Mouse (Mus musculus): Measurements from ENCODE around the gene Gm49601. TPM values are rescaled to one million over a fixed set of nuclear protein-coding genes. Genes with fewer than 3 reads are reported as not detected.

The Gm49601 gene
- total and polyA plus RNA-seq, 3 experiments, result 0.33 TPM; not detected in 2

- TF ChIP-seq CTCF (IDR thresholded peaks at IDR 0.05; ENCODE audit: low read depth, low read length), result no peak
- TF ChIP-seq GATA2 (IDR thresholded peaks at IDR 0.05; ENCODE audit: borderline replicate concordance, low read depth, low read length), result no peak
- TF ChIP-seq POLR2AphosphoS5 (IDR thresholded peaks at IDR 0.05; ENCODE audit: insufficient replicate concordance, low read depth, low read length), result no peak
- no peak for TF ChIP-seq GATA1 (IDR thresholded peaks at IDR 0.05; ENCODE audit: borderline replicate concordance, low read length)
- no peak for TF ChIP-seq TAL1 (conservative IDR thresholded peaks at IDR 0.05; ENCODE audit: low read depth, low read length)
- no peak for DNase-seq (ENCODE audit: low spot score)
- no peaks in the 10 kb centered on the region for H3K36me3 ChIP-seq (replicated peaks)
- H3K9me3 ChIP-seq (replicated peaks), result peaks cover 39% of the 10 kb centered on the region
- no peak for ATAC-seq (ENCODE audit: extremely low read depth, insufficient number of reproducible peaks, low FRiP score, poor library complexity, severe bottlenecking)
- H3K4me3 ChIP-seq (ENCODE audit: low read depth, low read length), result no peak within 1 kb of the TSS
- H3K27me3 ChIP-seq (ENCODE audit: insufficient read depth, low read length), result peaks cover 41% of the 10 kb centered on the region
- peaks cover 14% of the 10 kb centered on the region for H3K4me1 ChIP-seq (ENCODE audit: insufficient read depth, low read depth, low read length)
Measured at GRCm38 (mm10) chr16:18622019-18622418, 4.2 kb downstream of the Gm49601 start, which contains the start of gene Gp1bb. Gene Gp1bb (minus strand): TSS chr16:18622403.

GRCm38 (mm10) chr16:18621362-18622001, 4.7 kb downstream of the Gm49601 start:
- Histone ChIP-seq H3K4me3 (ENCODE audit: low read depth, low read length) (no peak overlapping the region), H3K9me3 (replicated peaks) (peaks cover 35% of the 10 kb centered on the region), H3K27me3 (ENCODE audit: insufficient read depth, low read length) (peaks cover 41% of the 10 kb centered on the region), H3K36me3 (replicated peaks) (no peaks in the 10 kb centered on the region), H3K4me1 (ENCODE audit: insufficient read depth, low read depth, low read length) (peaks cover 14% of the 10 kb centered on the region)
- ATAC-seq (ENCODE audit: extremely low read depth, insufficient number of reproducible peaks, low FRiP score, poor library complexity, severe bottlenecking) (no peak), DNase-seq (ENCODE audit: low spot score) (no peak)
- no peak for TF ChIP-seq TAL1 (conservative IDR thresholded peaks at IDR 0.05; ENCODE audit: low read depth, low read length)
- no peak for TF ChIP-seq POLR2AphosphoS5 (IDR thresholded peaks at IDR 0.05; ENCODE audit: insufficient replicate concordance, low read depth, low read length)

GRCm38 (mm10) chr16:18620601-18621361, 5.4 kb downstream of the Gm49601 start:
- TF ChIP-seq CTCF (IDR thresholded peaks at IDR 0.05; ENCODE audit: low read depth, low read length), result no peak
- Histone ChIP-seq H3K4me3 (ENCODE audit: low read depth, low read length) (no peak overlapping the region), H3K9me3 (replicated peaks) (peaks cover 28% of the 10 kb centered on the region), H3K4me1 (ENCODE audit: insufficient read depth, low read depth, low read length) (peaks cover 14% of the 10 kb centered on the region), H3K27me3 (ENCODE audit: insufficient read depth, low read length) (peaks cover 46% of the 10 kb centered on the region), H3K36me3 (replicated peaks) (no peaks in the 10 kb centered on the region)
- ATAC-seq (ENCODE audit: extremely low read depth, insufficient number of reproducible peaks, low FRiP score, poor library complexity, severe bottlenecking), result no peak
- DNase-seq (ENCODE audit: low spot score), result no peak

- peaks cover 48% of the 10 kb centered on the region for H3K27me3 ChIP-seq (ENCODE audit: insufficient read depth, low read length)
- no peak overlapping the region for H3K4me3 ChIP-seq (ENCODE audit: low read depth, low read length)
- TF ChIP-seq CTCF (IDR thresholded peaks at IDR 0.05; ENCODE audit: low read depth, low read length) (no peak), TAL1 (conservative IDR thresholded peaks at IDR 0.05; ENCODE audit: low read depth, low read length) (no peak)
Measured at GRCm38 (mm10) chr16:18620201-18620600, 6.0 kb downstream of the Gm49601 start.

GRCm38 (mm10) chr16:18619110-18619509, 7.1 kb downstream of the Gm49601 start:
- Histone ChIP-seq H3K27me3 (ENCODE audit: insufficient read depth, low read length) (peaks cover 58% of the 10 kb centered on the region), H3K36me3 (replicated peaks) (no peaks in the 10 kb centered on the region), H3K9me3 (replicated peaks) (peaks cover 18% of the 10 kb centered on the region), H3K4me1 (ENCODE audit: insufficient read depth, low read depth, low read length) (peaks cover 14% of the 10 kb centered on the region), H3K4me3 (ENCODE audit: low read depth, low read length) (no peak overlapping the region)
- TF ChIP-seq POLR2AphosphoS5 (IDR thresholded peaks at IDR 0.05; ENCODE audit: insufficient replicate concordance, low read depth, low read length) (no peak), TAL1 (conservative IDR thresholded peaks at IDR 0.05; ENCODE audit: low read depth, low read length) (no peak)
- DNase-seq (ENCODE audit: low spot score), result no peak
- no peak for ATAC-seq (ENCODE audit: extremely low read depth, insufficient number of reproducible peaks, low FRiP score, poor library complexity, severe bottlenecking)

More at GRCm38 (mm10) chr16:18620201-18620600, 6.0 kb downstream of the Gm49601 start:
- Histone ChIP-seq H3K9me3 (replicated peaks) (peaks cover 22% of the 10 kb centered on the region), H3K4me1 (ENCODE audit: insufficient read depth, low read depth, low read length) (peaks cover 14% of the 10 kb centered on the region), H3K36me3 (replicated peaks) (no peaks in the 10 kb centered on the region)
- ATAC-seq (ENCODE audit: extremely low read depth, insufficient number of reproducible peaks, low FRiP score, poor library complexity, severe bottlenecking), result no peak
- no peak for DNase-seq (ENCODE audit: low spot score)

- Histone ChIP-seq H3K4me3 (ENCODE audit: low read depth, low read length) (no peak overlapping the region), H3K4me1 (ENCODE audit: insufficient read depth, low read depth, low read length) (peaks cover 14% of the 10 kb centered on the region), H3K9me3 (replicated peaks) (peaks cover 18% of the 10 kb centered on the region), H3K36me3 (replicated peaks) (no peaks in the 10 kb centered on the region), H3K27me3 (ENCODE audit: insufficient read depth, low read length) (peaks cover 64% of the 10 kb centered on the region)
- DNase-seq (ENCODE audit: low spot score) (no peak), ATAC-seq (ENCODE audit: extremely low read depth, insufficient number of reproducible peaks, low FRiP score, poor library complexity, severe bottlenecking) (no peak)
- no peak for TF ChIP-seq POLR2AphosphoS5 (IDR thresholded peaks at IDR 0.05; ENCODE audit: insufficient replicate concordance, low read depth, low read length)
- no peak for TF ChIP-seq GATA2 (IDR thresholded peaks at IDR 0.05; ENCODE audit: borderline replicate concordance, low read depth, low read length)
- no peak for TF ChIP-seq CTCF (IDR thresholded peaks at IDR 0.05; ENCODE audit: low read depth, low read length)
- no peak for TF ChIP-seq TAL1 (conservative IDR thresholded peaks at IDR 0.05; ENCODE audit: low read depth, low read length)
- no peak for TF ChIP-seq GATA1 (IDR thresholded peaks at IDR 0.05; ENCODE audit: borderline replicate concordance, low read length)
Measured at GRCm38 (mm10) chr16:18618297-18618696, 7.9 kb downstream of the Gm49601 start.

All from G1E (cell line).